Mouse (Mus musculus) telencephalon, adult 2 months (tissue): ENCODE measurements at regions not wholly inside any gene's neighbourhood (a gene's known extent, or its start where the extent isn't known, plus 50 kb on each side); places are given as distances from the start of the nearest gene placed in this dataset.
"Not testable (repeated sequence)": the region's sequence is repeated elsewhere in the genome, so short reads cannot be mapped to it uniquely, and the experiment has no call there.

Experiments used
- DNase-seq: peaks from one replicate; pipeline ENCODE4 v3.0.0-alpha.2; 2011; ENCODE audit warnings: low read depth, low spot score

DNA sequence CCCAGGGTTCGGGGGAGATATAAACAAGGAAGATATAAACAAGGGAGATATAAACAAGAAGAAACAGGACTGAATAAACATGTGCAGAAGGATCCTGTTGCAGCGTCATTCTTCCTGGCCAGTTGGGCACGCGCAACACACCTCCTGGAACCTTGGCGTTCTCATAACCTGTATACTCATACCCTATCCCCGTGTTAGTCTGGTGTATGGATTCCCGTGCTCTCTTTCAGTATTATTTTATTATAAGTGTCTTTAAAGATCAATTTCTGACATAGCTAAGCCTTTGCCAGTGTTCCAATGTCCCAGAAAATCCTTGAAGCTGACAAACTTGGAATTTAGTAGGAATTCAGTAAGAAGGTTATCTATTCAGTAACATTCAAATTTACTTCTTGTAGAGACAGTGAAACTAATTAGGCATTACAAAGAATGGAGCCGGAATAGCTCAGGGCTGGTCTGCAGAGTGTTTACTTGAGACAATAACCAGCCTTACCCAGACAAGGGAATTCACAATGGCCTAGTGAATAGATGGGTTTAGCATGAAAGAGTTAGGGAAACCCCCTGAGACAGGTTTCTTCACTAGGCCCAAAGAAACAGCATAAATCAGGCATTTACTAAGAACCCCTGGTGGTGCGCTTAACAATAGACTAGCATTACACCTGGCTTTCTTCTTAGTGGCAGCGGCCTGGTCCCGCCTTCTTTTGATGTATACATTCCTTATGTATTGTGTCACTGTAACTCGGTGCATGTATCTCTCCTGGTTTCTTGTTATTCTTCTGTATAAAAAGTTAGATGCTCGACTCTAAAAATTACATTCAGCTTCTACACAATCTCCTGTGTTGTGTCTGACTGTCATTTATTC lies 458.4 kb downstream of the Epm2a start:
- not testable (repeated sequence) for DNase-seq

DNA sequence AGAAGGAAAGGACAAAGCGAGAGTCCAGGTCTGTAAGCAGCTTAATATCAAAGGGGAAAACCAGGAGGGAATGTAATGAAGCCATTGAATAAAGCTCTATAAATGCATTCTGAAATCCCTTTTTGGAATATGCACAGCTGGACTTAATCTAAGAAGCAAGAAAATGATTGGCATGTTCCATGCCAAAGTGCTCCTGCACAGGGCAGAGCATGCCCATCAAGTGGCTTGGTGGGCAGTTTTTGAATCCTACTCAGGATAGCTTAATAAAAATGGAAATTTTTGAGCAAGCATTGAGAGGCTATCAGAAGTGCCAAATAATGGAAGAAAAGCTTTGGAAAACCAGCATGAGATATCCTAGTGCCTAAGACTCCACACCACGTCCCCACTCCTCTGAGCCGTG lies 466.1 kb downstream of the Epm2a start:
- no peak for DNase-seq

DNA sequence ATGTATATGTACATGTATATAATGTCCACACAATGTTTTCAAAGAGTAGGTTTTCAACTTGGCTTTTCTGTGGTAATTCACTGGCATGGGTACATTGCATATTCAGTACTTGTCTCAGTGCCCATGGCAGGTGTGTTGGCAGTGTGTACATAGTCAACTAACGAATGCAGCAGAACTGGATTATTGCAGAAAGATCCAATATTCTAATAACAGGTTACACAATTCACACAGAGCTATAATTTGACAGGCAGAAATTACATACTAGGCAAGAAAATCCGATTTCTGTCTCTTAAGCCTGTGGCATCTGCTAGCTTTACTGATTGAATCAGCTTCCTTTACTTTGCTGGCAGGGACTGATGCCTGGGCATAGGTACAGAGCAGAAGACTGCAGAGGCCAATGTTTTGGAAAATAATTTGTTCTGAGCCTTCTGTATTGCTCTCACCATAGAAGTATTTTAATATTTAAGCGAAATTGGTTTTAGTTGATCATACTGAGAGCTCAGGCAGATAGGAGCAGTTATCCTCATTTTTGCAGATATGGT lies 479.3 kb downstream of the Epm2a start:
- DNase-seq = peak; percentile 4

DNA sequence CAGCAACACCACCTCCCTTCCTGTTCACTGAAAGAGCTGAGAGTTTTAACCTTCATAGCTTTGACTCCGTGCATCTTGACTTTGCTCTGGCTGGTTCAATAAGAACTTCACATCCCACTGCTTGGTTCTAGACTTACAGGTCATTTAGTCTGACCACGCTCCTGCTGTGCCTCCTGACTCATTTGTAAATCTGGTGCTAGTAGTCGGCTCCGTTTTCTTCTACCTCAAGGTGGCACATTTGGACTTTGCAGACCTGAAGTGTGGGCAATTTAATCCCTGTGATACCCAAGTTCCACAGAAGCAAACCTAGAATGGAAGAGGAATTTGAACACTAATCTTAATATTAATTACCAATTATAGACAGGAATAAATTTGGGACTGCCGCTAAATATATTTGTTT lies 497.9 kb downstream of the Epm2a start:
- peak; percentile 44 for DNase-seq

DNA sequence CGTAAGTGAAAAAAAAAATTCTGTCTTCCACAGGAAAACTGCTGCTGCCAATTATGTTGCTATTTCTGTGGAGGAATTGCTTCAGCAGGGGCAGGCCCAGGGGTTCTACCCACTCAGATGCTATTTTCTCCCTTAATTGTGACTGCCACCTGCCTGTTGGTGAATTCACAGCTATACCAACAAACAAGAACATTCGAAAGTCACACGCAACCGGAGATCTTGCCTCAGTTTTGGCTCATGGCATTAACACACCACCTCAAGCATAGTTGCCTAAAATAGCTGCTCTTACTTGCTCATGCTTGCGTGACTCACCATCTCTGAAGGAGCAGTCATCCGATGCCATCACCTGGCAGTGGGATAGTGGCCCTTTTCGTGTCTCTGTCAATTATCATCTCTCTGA lies 498.3 kb downstream of the Epm2a start:
- peak; percentile 72 for DNase-seq

DNA sequence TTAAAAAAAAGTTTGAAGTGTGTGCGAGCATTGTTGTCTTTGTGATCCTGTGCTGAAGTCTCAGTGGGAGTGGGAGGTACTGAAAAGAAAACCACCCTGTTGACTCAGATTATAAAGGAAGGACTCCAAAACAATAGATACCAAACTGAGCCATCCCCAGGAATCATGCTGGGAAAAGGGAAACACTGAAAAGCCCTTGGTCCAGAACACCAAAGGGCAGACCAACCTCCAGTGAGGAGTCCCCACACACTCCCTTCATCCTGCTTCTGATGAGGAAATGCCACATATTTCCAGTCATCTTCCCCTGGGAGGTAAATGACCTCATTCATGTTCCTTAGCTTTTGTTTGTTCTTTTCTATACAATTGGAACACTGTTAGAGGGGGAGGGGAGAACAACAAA lies 502.9 kb downstream of the Epm2a start:
- no peak for DNase-seq

DNA sequence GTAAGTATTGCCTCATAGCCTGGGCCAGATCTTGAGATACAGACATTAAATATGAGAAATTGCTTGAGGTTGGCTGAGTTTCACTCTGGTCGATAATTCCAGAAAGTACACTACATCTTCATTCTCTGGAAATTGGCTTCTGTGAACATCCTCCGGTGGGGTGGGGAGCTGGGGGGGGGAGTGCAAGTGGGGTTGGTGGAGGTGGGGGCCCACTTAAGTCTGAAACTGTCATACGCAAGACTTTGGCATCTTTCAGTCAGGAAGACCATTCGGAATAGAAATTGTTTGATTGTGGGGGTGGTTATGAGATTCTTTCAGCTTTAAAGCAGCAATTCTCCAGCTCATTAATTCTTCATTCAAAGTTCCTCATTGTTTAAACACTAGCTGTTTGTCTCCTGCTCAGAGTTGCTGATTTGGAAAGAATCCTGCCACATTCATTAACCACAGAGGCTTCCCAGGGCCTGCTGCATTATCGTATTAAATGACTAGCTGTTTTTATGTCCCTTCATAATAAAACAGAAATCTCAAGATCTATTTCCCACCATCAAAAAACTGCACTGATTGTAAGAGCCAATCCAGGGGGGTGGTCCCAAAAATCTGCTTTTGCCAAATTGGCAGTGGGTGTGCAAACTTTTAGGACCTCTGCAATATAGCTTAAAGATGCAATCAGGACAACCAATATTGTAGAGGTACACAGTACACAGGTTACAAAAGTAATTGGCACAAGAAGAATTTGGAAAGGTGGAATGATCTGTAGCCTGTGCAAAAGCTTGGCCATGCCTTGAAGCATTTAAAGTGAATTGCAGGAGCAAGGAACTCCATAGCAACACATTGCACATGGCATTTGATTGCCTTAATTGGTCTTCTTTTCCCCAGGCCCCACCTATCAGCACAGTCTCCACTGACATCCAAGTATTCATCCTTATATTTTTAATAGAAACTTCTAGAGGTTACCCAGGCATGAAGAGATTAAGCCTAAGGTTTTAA lies 532.2 kb downstream of the Epm2a start:
- DNase-seq = no peak

DNA sequence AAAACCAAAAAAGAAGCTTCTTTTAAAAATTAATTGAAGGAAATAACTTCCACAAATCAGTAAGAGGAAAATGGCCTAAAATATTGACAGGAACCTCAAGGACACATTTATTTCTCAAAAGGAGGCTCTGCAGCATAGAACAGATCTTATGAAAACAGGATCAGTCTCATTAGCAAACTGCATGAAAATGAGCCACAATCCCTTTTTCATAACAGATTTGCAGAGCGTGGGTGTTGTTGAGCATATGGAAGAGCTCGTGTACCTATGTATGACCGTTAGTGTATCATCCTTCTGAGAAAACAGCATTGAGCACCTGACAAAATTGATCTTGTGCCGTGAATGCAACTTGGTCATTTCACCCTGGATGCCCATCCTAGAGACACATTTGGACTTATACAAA lies 543.0 kb downstream of the Epm2a start:
- no peak for DNase-seq

DNA sequence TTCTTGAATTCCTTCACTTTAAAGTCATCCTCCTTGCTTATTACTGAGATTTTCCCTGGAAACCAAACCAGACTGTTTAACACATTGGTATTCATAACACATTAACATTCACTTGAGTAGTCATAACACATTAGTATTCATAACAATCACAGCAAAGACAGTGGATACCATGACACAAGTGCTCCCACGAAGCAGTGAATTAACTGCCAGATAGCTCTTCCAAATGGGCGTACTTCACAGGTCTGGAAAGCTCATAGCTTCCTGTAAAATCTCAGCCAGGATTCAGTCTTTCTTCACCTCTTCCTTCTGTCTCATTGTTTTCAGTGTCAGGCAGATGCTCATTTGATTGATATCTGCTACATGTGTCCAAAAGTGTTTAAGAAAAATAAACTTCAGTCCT lies 545.7 kb downstream of the Epm2a start:
- DNase-seq = no peak

DNA sequence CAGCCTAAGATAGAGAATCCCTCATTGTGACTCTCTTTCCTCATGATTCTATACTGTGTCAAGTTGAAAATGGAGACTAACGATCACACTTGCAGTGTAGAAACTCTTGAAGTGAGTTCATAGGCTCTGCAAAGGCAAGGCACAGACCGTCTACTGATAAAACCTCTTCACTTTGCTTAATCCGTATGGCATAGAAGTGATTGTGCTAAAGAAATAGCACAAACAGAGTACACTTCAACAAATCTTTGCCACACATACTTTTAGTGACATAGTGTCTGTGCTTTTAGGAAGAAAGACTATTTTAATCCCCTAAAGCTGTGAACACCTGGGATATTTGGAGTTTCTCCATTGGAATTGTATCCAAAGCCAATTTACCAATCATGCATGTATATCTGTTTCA lies 578.9 kb downstream of the Epm2a start:
- DNase-seq = no peak

DNA sequence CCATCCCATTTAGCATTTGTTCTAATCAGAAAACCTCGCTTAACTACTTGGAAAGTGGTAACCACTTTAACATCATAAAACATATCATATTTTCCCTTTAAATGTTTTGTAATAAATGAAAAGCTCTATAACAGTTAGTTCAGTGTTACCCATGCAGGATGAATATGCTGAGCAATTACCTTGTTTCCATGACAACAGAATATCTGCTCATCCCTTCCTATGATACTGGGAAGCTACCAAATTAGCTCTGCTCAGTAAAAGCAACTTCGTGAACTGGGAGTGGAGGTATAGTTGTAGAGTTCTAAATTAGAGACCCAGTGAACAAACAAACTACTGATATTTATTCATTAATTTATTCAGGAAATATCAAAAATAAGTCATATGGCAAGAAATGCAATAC lies 595.0 kb downstream of the Epm2a start:
- peak; percentile 41 for DNase-seq

DNA sequence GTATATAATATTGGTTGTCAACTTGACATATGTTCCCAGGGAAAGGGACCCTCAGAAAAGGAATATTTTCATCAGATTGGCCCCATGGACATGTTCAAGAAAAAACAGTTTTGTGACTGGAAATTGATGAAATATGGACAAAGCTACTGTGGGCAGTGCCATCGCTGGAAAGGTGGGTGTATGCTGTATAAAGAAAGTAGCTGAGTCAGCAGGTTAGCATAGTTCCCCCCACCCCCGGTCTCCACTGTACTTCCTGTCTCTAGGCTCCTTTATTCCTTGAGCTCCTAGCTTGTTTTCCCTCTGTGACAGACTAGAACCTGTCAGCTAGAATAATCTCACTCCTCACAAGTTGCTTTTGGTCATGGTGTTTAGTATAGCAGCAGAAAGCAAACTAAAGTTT lies 599.6 kb downstream of the Epm2a start:
- DNase-seq = no peak

DNA sequence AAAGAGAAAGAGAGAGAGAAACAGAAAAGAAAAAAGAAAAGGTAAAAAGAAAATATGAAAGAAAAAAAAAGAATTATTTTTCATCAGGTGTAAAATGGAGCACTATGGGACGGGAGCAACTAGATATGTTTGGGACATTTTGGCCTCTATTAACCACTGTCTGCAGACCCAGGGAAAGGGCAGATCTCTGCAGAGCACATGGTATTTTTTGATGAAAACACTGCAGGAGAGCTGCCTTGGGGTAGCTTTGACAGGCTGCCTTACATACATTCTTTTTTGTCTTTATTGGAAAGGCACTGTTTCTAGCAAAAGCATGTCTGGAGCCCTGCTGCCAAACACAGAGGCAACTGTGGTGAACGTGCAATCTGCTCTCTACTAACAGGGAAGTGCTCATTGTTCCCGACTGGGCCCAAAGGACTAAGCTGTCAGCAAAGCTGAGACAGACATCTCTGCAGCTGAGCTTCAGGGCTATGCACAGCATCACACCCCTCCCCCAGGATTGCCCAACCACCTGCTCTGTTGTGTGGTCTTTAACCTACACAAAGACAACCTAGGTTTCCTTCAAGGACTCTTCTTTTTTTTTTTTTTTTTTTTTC lies 617.2 kb downstream of the Epm2a start:
- DNase-seq = no peak

DNA sequence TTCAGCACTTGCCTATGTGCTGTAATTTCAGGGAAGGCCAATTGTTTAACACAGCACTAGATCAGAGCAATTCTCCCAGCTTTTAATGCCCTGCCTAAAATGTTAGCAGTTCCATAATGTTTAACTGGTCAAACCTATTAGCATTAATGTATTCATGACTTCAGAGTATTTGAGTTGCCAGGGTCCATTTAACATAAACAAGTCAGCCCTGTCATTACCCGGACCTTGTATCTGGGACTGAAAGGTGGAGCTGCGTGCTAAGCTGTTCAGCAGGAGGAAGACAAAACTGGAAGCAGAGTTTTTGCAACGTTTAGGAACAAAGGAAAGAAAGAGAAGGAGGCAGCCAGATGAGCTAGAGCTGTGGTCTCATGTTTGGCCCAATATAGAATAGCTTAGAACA lies 661.8 kb downstream of the Epm2a start:
- no peak for DNase-seq

DNA sequence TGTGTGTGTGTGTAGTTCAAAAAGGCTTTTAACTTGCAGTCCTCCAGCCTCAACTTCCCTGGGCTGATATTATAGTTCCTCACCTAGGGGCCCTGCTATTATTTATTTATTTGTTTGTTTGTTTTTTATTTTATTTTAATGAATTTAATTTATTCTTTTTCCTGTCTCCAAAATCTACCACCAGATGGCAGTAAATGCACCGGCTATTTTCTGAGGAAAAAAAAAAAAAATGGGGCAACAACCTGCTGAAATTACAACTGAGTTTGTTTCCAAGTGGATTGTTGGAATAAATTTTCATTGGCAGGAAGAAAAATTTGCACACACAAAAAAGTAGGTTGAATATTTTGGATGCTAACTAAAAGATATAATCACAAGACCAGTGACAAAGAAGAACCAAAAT lies 662.7 kb downstream of the Epm2a start:
- peak; percentile 11 for DNase-seq

DNA sequence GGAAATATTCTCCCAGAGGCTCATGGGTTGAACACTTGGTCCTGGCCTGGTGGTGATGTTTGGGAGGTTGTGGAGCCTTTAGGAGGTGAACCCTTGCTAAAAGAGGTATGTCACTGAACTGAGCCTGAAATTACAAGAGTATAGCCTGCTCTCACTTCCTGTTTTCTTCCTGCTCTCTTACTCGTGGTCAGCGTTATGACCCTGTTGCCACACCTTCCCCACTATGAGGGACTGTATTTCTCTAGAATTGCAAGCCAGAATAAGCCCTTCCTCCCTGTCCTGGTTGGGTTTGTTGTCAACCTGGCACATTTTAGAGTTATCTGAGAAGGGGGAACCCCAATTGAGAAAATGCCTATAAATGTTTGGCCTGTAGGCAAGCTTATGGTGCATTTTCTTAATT lies 674.1 kb downstream of the Epm2a start:
- DNase-seq = no peak

DNA sequence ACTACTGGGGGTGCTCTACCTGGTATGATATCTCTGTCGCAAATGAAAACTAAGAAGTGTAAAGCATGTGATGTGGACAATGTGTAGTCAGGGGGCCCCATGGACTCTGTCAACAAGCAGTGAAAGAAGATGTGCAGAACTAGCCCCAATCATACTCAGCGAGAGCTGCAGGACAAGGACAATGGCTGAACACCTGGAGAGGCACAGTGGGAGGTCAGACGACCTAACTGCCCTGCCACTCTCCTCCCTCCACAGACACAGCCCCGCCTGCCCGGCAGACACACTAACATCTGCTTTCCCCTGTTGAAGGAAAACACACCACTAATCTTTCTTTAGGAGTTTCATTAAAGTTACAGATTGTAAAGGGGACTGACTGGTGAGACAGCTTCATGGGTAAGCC lies 675.1 kb downstream of the Epm2a start:
- DNase-seq = no peak

DNA sequence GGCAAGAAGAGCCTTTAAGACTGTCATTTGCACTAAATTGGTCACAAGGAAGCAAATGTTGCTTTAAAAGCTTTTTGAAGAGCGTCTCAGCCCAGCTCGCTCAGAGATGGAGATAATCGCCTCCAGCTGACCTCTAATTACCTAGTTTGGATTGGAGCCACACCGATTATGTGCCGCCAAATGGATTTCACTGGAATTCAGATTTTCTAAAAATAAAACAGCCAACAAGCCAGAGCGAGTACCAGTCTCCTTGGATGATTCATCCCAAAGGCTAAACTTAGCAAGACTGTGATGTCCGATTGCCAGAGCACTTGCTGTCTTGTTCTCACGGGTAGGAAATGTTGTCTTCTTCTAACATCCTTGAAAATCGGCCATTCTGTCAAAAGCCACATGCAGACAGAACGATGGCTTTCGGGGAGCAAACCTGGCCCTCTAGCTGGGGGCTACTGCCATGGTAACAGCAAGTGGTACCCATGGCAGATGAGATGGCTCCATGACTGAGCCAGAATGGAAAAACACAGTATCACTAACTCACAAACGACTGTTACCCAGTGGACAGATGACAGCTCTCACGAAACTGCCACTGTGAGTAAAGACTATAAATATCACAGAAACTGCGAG lies 676.1 kb downstream of the Epm2a start:
- peak; percentile 82 for DNase-seq

DNA sequence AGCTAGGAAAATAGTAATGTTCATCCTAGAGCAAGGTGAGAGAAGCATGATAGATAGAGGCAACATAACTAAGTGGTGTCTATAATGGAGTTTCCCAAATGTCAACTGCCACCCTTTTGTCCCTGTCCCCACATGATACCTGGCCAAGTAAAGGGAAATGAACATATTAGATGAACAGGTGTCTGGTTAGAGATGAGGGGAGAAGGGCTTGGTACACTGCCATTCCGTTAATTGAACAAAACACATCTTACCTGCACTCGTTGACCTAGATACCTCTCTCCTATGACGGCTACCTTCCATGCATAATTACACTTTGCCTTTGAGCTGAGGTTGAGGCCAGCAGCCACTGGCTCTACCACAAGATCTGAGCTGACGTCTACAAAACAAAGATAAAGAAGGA lies 677.4 kb downstream of the Epm2a start:
- no peak for DNase-seq

DNA sequence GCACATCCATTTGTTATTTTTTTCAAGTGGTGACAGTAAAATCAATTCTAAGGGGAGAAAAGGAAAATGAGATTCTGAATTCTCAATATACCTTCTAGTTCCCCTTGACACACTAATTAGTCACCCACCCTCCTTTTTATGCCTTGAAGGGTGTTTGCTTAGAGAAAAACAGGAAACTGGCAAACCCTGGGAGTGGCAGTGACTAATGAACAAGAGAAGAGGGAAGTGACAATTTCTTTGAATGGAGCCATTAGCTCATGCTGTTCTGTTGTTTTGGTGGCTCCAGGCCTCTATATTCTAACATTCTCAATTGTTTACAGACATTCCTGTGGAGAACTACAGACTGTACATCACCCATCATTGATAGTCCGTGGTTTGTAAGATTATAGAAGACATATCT lies 692.0 kb downstream of the Epm2a start:
- no peak for DNase-seq

DNA sequence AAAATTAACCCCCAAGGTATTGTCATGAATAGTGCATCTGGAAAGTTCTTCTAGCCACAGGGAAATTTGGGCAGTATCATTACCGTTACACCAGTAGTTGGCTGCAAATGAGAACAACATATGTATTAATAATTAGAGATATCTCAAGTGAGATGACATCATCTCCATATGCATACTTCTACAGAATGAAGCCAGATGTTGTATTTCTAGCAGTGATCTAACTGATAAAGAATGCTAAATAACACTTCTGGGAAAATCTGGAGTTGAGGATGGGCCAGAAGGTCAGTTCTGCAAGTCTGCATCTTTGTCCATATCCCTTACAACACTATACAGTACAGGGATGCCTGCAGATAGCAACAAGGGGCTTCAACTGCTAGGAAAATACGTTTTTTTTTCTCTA lies 702.7 kb downstream of the Epm2a start:
- no peak for DNase-seq

DNA sequence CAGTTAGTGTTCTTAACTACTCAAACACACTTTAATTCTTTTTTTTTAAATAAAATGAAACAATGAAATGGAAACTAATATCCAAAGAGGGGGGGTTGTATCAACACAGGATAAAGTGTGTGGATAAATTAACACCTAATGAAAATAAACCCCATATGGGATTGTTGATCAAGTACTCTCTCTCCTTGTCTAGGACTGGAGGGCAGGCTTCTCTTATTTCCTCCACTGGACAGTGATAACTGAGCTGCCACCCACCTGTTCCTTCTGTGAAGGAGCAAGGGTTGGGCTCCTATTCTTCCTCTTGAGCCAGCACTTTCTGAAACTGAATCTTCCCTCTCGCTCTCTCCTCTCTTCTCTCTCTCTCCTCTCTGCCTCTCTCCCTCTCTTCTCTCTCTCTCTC lies 716.5 kb downstream of the Epm2a start:
- DNase-seq = no peak
